11 mouse cellular contexts compared by ENCODE assay signal in genomic region chr6:90329953-90330352, GRCm38 (mm10). TPM values are rescaled to one million over a fixed set of nuclear protein-coding genes. Genes with fewer than 3 reads are reported as not detected.
DNase-seq lines count a peak whose midpoint lies in the region; ATAC-seq and TF ChIP-seq lines count a peak whose summit lies in the region.
"Had no signal": no experiment of that assay in that cellular context is flagged by ENCODE, and none has a peak within 500 bp of the region (broad histone marks: within the 10 kb centered on the region; RNA-seq: fewer than 3 reads in every experiment).

No protein-coding gene starts in this region.

- no peak overlapping the region for H3K27ac ChIP-seq in kidney, embryonic 14.5 days (ENCODE audit: low read depth, low read length)
- peak overlapping the region; percentile 44; the same call in 1 of the 2 replicates for H3K27ac ChIP-seq in forebrain, embryonic 16.5 days (ENCODE audit: low read length)
- H3K27ac ChIP-seq: limb, embryonic 15.5 days had no signal

- ATAC-seq in kidney, embryonic 14.5 days (ENCODE audit: low FRiP score, low TSS enrichment) = no peak
- peak; percentile 95 for ATAC-seq in forebrain, embryonic 16.5 days
- ATAC-seq: Patski had no signal

- TF ChIP-seq POLR2A in brain, embryonic 14.5 days (IDR thresholded peaks at IDR 0.05; ENCODE audit: borderline replicate concordance, extremely low read depth, insufficient read depth, insufficient read length, poor library complexity, severe bottlenecking) = no peak

- WGBS in kidney, embryonic 14.5 days = 42% methylated on average over 1 of the region's 1 CpGs
- WGBS in forebrain, embryonic 16.5 days = 17% methylated on average over 1 of the region's 1 CpGs

- H3K9me3 ChIP-seq in kidney, embryonic 14.5 days (ENCODE audit: control insufficient read depth, low read length) = no peaks in the 10 kb centered on the region
- H3K9me3 ChIP-seq in forebrain, embryonic 16.5 days (ENCODE audit: control insufficient read depth, low read length) = no peaks in the 10 kb centered on the region
- H3K9me3 ChIP-seq: limb, embryonic 15.5 days had no signal

- DNase-seq in kidney, adult 18-20 months = peak; percentile 36
- DNase-seq in brain, embryonic 14.5 days (ENCODE audit: low read depth) = peak; percentile 88
- DNase-seq in kidney, postnatal 25 days = peak; percentile 51 to 69
- DNase-seq in lung, postnatal 14 days = peak; percentile 40
- no peak for DNase-seq in spleen, postnatal 10 days (ENCODE audit: low spot score in 2 of 2)
- no peak for DNase-seq in urinary bladder, adult 18-20 months (ENCODE audit: low spot score in 2 of 2)

- TF ChIP-seq CTCF in brain, embryonic 14.5 days (IDR thresholded peaks at IDR 0.05; ENCODE audit: borderline replicate concordance, extremely low read depth, insufficient read depth, insufficient read length) = no peak

- H3K36me3 ChIP-seq in kidney, embryonic 14.5 days (ENCODE audit: control insufficient read depth, insufficient read depth, low read length) = no peaks in the 10 kb centered on the region
- no peaks in the 10 kb centered on the region for H3K36me3 ChIP-seq in forebrain, embryonic 16.5 days (ENCODE audit: control insufficient read depth, insufficient read depth)
- H3K36me3 ChIP-seq: limb, embryonic 15.5 days had no signal

- H3K27me3 ChIP-seq in kidney, embryonic 14.5 days (ENCODE audit: control insufficient read depth, insufficient read depth, low read length) = no peaks in the 10 kb centered on the region
- no peaks in the 10 kb centered on the region for H3K27me3 ChIP-seq in forebrain, embryonic 16.5 days (replicated peaks; ENCODE audit: control insufficient read depth, insufficient read depth, low read length)
- H3K27me3 ChIP-seq: Patski had no signal

- H3K9ac ChIP-seq in kidney, embryonic 14.5 days (ENCODE audit: low read depth, low read length) = no peak overlapping the region
- no peak overlapping the region for H3K9ac ChIP-seq in forebrain, embryonic 16.5 days (replicated peaks; ENCODE audit: low read depth, low read length)
- H3K9ac ChIP-seq: limb, embryonic 15.5 days had no signal

- H3K4me2 ChIP-seq in kidney, embryonic 14.5 days (replicated peaks; ENCODE audit: low read depth, low read length) = no peak overlapping the region
- no peak overlapping the region for H3K4me2 ChIP-seq in forebrain, embryonic 16.5 days (ENCODE audit: low read length)
- H3K4me2 ChIP-seq: limb, embryonic 15.5 days had no signal

- H3K4me3 ChIP-seq in kidney, embryonic 14.5 days (ENCODE audit: low read length) = no peak overlapping the region
- no peak overlapping the region for H3K4me3 ChIP-seq in forebrain, embryonic 16.5 days (replicated peaks; ENCODE audit: low read length)
- H3K4me3 ChIP-seq: limb, embryonic 15.5 days had no signal

- H3K4me1 ChIP-seq in kidney, embryonic 14.5 days (ENCODE audit: control insufficient read depth, insufficient read depth, low read length) = peaks cover 6% of the 10 kb centered on the region; the same call in 1 of the 2 replicates
- H3K4me1 ChIP-seq in forebrain, embryonic 16.5 days (replicated peaks; ENCODE audit: control insufficient read depth, insufficient read depth, low read length) = peaks cover 5% of the 10 kb centered on the region

RNA-seq across cellular contexts. Expression of gene Uroc1, which starts 3.1 kb away (rescaled TPM):
- polyA plus RNA-seq in kidney, embryonic 14.5 days (2014; fragmentation: Nextera tagmentation; extraction: Ambion mirVana) = 0.05 TPM in 1 of 2 replicates, not detected in the other
- polyA plus RNA-seq in brain, embryonic 14.5 days (2012; rRNA removed) = 0.03 TPM in 1 of 2 replicates, not detected in the other
- not detected in 2 replicates for polyA plus RNA-seq in forebrain, embryonic 16.5 days (2015; fragmentation: Nextera tagmentation; extraction: Ambion mirVana)
- polyA plus RNA-seq: small intestine, adult 2 months had no signal

RNA-seq across cellular contexts. Expression of gene Chst13, which starts 5.0 kb away (rescaled TPM):
- 4.1 and 4.8 TPM in 2 replicates for polyA plus RNA-seq in kidney, embryonic 14.5 days (2014; fragmentation: Nextera tagmentation; extraction: Ambion mirVana)
- 0.06 and 0.34 TPM in 2 replicates for polyA plus RNA-seq in brain, embryonic 14.5 days (2012; rRNA removed)
- not detected in 2 replicates for polyA plus RNA-seq in forebrain, embryonic 16.5 days (2015; fragmentation: Nextera tagmentation; extraction: Ambion mirVana)

RNA-seq across cellular contexts. Expression of gene BC048671, which starts 28.9 kb away (rescaled TPM):
- not detected in 2 replicates for polyA plus RNA-seq in kidney, embryonic 14.5 days (2014; fragmentation: Nextera tagmentation; extraction: Ambion mirVana)
- not detected in 2 replicates for polyA plus RNA-seq in brain, embryonic 14.5 days (2012; rRNA removed)
- polyA plus RNA-seq in forebrain, embryonic 16.5 days (2015; fragmentation: Nextera tagmentation; extraction: Ambion mirVana) = not detected in 2 replicates
- polyA plus RNA-seq: limb, embryonic 15.5 days; Patski; small intestine, adult 2 months had no signal

RNA-seq across cellular contexts. Expression of gene Zxdc, which starts 39.3 kb away (rescaled TPM):
- polyA plus RNA-seq in kidney, embryonic 14.5 days (2014; fragmentation: Nextera tagmentation; extraction: Ambion mirVana) = 8.6 and 12.9 TPM in 2 replicates
- 22.9 and 24.0 TPM in 2 replicates for polyA plus RNA-seq in brain, embryonic 14.5 days (2012; rRNA removed)
- 10.1 and 10.4 TPM in 2 replicates for polyA plus RNA-seq in forebrain, embryonic 16.5 days (2015; fragmentation: Nextera tagmentation; extraction: Ambion mirVana)

Comparison
In these comparisons a context has a peak if more than half of its experiments do, and no peak if none do; other contexts are left out.
1. DNase-seq: peak in kidney, adult 18-20 months (single experiment), brain, embryonic 14.5 days (single experiment), kidney, postnatal 25 days (2 of 2) and lung, postnatal 14 days (single experiment); none in spleen, postnatal 10 days (0 of 2) and urinary bladder, adult 18-20 months (0 of 2).